Mouse (Mus musculus) liver, embryonic 14.5 days (tissue): ENCODE data around the gene Cd2. TPM values are rescaled to one million over a fixed set of nuclear protein-coding genes. Genes with fewer than 3 reads are reported as not detected.

Experiments
- ATAC-seq: fragments of 200-750 bp; cut with Nextera tagmentation; 2 replicates; pipeline ENCODE4 v1.8.0; 2017; ENCODE audit warnings: moderate number of reproducible peaks, mild to moderate bottlenecking, moderate library complexity; ENCODE audit not compliant: insufficient read depth
- DNase-seq, 3 experiments: peaks; one replicate each; pipeline ENCODE4 v3.0.0-alpha.2; 2012 to 2013; ENCODE audit warnings: low read depth in 3 of 3, low spot score in 3 of 3
- H3K27ac ChIP-seq: fragments of 300-500 bp; sonication (generic); 2 replicates; pipeline ENCODE4 v1.5.1; 2014; ENCODE audit warnings: moderate library complexity, mild to moderate bottlenecking, control low read depth, inconsistent platforms
- H3K27me3 ChIP-seq: fragments of 300-500 bp; sonication (generic); 2 replicates; pipeline ENCODE4 v1.6.1; 2014; ENCODE audit warnings: mild to moderate bottlenecking, low read length, moderate library complexity; ENCODE audit not compliant: control insufficient read depth, insufficient read depth
- H3K36me3 ChIP-seq: fragments of 300-500 bp; sonication (generic); replicated peaks from 2 replicates; pipeline ENCODE4 v1.6.1; 2014; ENCODE audit warnings: low read depth; ENCODE audit not compliant: control insufficient read depth, insufficient read depth
- H3K4me1 ChIP-seq, 2 experiments: fragments of 200-500 bp in 1 of 2; fragments of 300-500 bp in 1 of 2; sonication (generic) in 1 of 2; replicated peaks; 2 replicates each; pipeline ENCODE4 v1.6.1; 2012 to 2014; ENCODE audit warnings: antibody characterized with exemption in 1 of 2, inconsistent platforms in 1 of 2, low read length in 1 of 2; ENCODE audit not compliant: control insufficient read depth in 2 of 2, insufficient read depth in 2 of 2
- H3K4me2 ChIP-seq: fragments of 300-500 bp; sonication (generic); 2 replicates; pipeline ENCODE4 v1.6.1; 2014; ENCODE audit warnings: low read depth, mild to moderate bottlenecking, control low read depth, moderate library complexity
- H3K4me3 ChIP-seq, 2 experiments: fragments of 200-500 bp in 1 of 2; fragments of 300-500 bp in 1 of 2; sonication (generic) in 1 of 2; 2 replicates each; pipeline ENCODE4 v1.5.1; 2012 to 2014; ENCODE audit warnings: low read depth in 2 of 2, low read length in 2 of 2, mild to moderate bottlenecking in 2 of 2, control low read depth in 1 of 2, inconsistent platforms in 1 of 2, moderate library complexity in 1 of 2; ENCODE audit not compliant: insufficient read depth in 1 of 2
- H3K9ac ChIP-seq: fragments of 300-500 bp; sonication (generic); replicated peaks from 2 replicates; pipeline ENCODE4 v1.6.1; 2014; ENCODE audit warnings: mild to moderate bottlenecking, control low read depth, moderate library complexity
- H3K9me3 ChIP-seq: fragments of 300-500 bp; sonication (generic); 2 replicates; pipeline ENCODE4 v1.6.1; 2016; ENCODE audit warnings: low read length, mixed read lengths; ENCODE audit not compliant: control insufficient read depth
- CTCF ChIP-seq: IDR thresholded peaks from 2 replicates; pipeline ENCODE4 v1.5.1; 2016; ENCODE audit warnings: antibody characterized with exemption, low read depth, control low read depth
- EP300 ChIP-seq: IDR thresholded peaks from 2 replicates; pipeline ENCODE4 v1.6.1; 2016; ENCODE audit warnings: antibody characterized with exemption, low read depth
- WGBS: fragments of 180-500 bp; shearing (Covaris S2); extraction: QIAGEN DNeasy Blood & Tissue Kit; methylation state at CpG from one replicate; pipeline ENCODE4 v1.1.7; 2014; ENCODE audit not compliant: insufficient replicate concordance; 5-methylcytosine and 5-hydroxymethylcytosine counted together
- polyA plus RNA-seq, 2 experiments: library from polyadenylated mRNA; depleted of rRNA in 1 of 2; stranded (reverse) in 1 of 2; unstranded in 1 of 2; fragments of >200 nt; fragmentation: Nextera tagmentation in 1 of 2; extraction: Ambion mirVana in 1 of 2; gene quantifications; 2 replicates each; pipeline versions ENCODE4 v1.2.1 to v1.2.3; 2012 to 2014

Gene Cd2
- polyA plus RNA-seq, 2 experiments: not detected

GRCm38 (mm10) chr3:101283441-101283840, 4.3 kb downstream of the Cd2 start:
- H3K36me3 ChIP-seq: no peaks in the 10 kb centered on the region
- H3K4me1 ChIP-seq: no peaks in the 10 kb centered on the region; a peak in 1 of 4 replicates
- H3K4me2 ChIP-seq: no peak overlapping the region
- ATAC-seq (no peak), DNase-seq (no peak)
- WGBS: 51% methylated on average over 4 of the region's 4 CpGs
- no peak overlapping the region for H3K9ac ChIP-seq
- no peaks in the 10 kb centered on the region for H3K9me3 ChIP-seq
- no peak overlapping the region for H3K27ac ChIP-seq
- no peak for TF ChIP-seq EP300
- TF ChIP-seq CTCF: 0 out of 2 replicates have a peak, but pooled peaks have one; percentile 8
- no peaks in the 10 kb centered on the region for H3K27me3 ChIP-seq
- H3K4me3 ChIP-seq: no peak overlapping the region

GRCm38 (mm10) chr3:101282556-101283180, 5.1 kb downstream of the Cd2 start:
- Histone ChIP-seq H3K4me2 (no peak overlapping the region), H3K4me1 (no peaks in the 10 kb centered on the region; a peak in 1 of 4 replicates), H3K9me3 (no peaks in the 10 kb centered on the region), H3K9ac (no peak overlapping the region), H3K27ac (no peak overlapping the region), H3K27me3 (no peaks in the 10 kb centered on the region), H3K4me3 (no peak overlapping the region), H3K36me3 (no peaks in the 10 kb centered on the region)
- TF ChIP-seq EP300 (no peak), CTCF (no peak)
- WGBS: 65% methylated on average over 9 of the region's 9 CpGs
- ATAC-seq (no peak), DNase-seq (no peak)

GRCm38 (mm10) chr3:101281841-101282240, 5.9 kb downstream of the Cd2 start:
- Histone ChIP-seq H3K4me2 (no peak overlapping the region), H3K4me1 (no peaks in the 10 kb centered on the region; a peak in 1 of 4 replicates), H3K9me3 (no peaks in the 10 kb centered on the region), H3K36me3 (no peaks in the 10 kb centered on the region), H3K27ac (no peak overlapping the region), H3K4me3 (no peak overlapping the region), H3K9ac (no peak overlapping the region), H3K27me3 (no peaks in the 10 kb centered on the region)
- ATAC-seq: no peak
- WGBS: 50% methylated on average over 4 of the region's 4 CpGs
- no peak for DNase-seq
- TF ChIP-seq CTCF (no peak), EP300 (no peak)

GRCm38 (mm10) chr3:101280348-101281311, 7.1 kb downstream of the Cd2 start:
- H3K4me2 ChIP-seq: no peak overlapping the region
- H3K9ac ChIP-seq: no peak overlapping the region
- DNase-seq: no peak
- H3K36me3 ChIP-seq: no peaks in the 10 kb centered on the region
- H3K4me1 ChIP-seq: no peaks in the 10 kb centered on the region; a peak in 1 of 4 replicates
- H3K9me3 ChIP-seq: no peaks in the 10 kb centered on the region
- no peak overlapping the region for H3K4me3 ChIP-seq
- H3K27me3 ChIP-seq: no peaks in the 10 kb centered on the region
- no peak for ATAC-seq
- TF ChIP-seq CTCF (no peak), EP300 (no peak)
- H3K27ac ChIP-seq: no peak overlapping the region
- 36% methylated on average over 15 of the region's 15 CpGs for WGBS

GRCm38 (mm10) chr3:101279561-101279960, 8.2 kb downstream of the Cd2 start:
- Histone ChIP-seq H3K27ac (no peak overlapping the region), H3K4me1 (no peaks in the 10 kb centered on the region; a peak in 1 of 4 replicates), H3K4me3 (no peak overlapping the region), H3K36me3 (no peaks in the 10 kb centered on the region), H3K4me2 (no peak overlapping the region), H3K27me3 (no peaks in the 10 kb centered on the region), H3K9me3 (no peaks in the 10 kb centered on the region), H3K9ac (no peak overlapping the region)
- no peak for ATAC-seq
- DNase-seq: no peak
- TF ChIP-seq CTCF: no peak
- TF ChIP-seq EP300: no peak
- 50% methylated on average over 10 of the region's 10 CpGs for whole genome bisulfite sequencing
